Mouse (Mus musculus): ENCODE results near the gene Cbll1. TPM values are rescaled to one million over a fixed set of nuclear protein-coding genes. Genes with fewer than 3 reads are reported as not detected.
A peak's percentile ranks its signal among the peaks of the same experiment; 100 is the strongest.

Gene Cbll1
- total and polyA plus RNA-seq, 3 experiments, result 5.3 to 19.8 TPM; not detected in 1

GRCm38 (mm10) chr12:31500196-31500595, 780 bp upstream of the Cbll1 start:
- Histone ChIP-seq H3K27ac (ENCODE audit: control insufficient read depth, low read depth, low read length) (peak overlapping the region; percentile 66), H3K4me1 (ENCODE audit: control insufficient read depth in 1 of 2, insufficient read depth in 2 of 2, low read length in 2 of 2) (peaks cover 5 to 11% of the 10 kb centered on the region in 2 experiments), H3K27me3 (ENCODE audit: control insufficient read depth in 1 of 2, insufficient read depth in 2 of 2, low read length in 2 of 2) (no peaks in the 10 kb centered on the region), H3K9me3 (replicated peaks; ENCODE audit: insufficient read depth, low read length) (no peaks in the 10 kb centered on the region), H3K4me3 (ENCODE audit: control insufficient read depth in 1 of 2, insufficient read depth in 1 of 2, low read depth in 2 of 2, low read length in 2 of 2) (peak overlapping the region; percentile 75 to 80), H3K79me2 (ENCODE audit: control insufficient read depth, insufficient read depth, low read length, poor library complexity) (peaks cover 28% of the 10 kb centered on the region), H3K36me3 (ENCODE audit: control insufficient read depth in 1 of 2, insufficient read depth in 2 of 2, low read length in 2 of 2) (peaks cover 2 to 15% of the 10 kb centered on the region in 2 experiments; a peak in 2 of 4 replicates), H3K9ac (ENCODE audit: control insufficient read depth, low read depth, low read length, poor library complexity, severe bottlenecking) (peak overlapping the region; percentile 88)
- DNase-seq (ENCODE audit: low read depth, low spot score), result no peak
- no peak for TF ChIP-seq HCFC1 (IDR thresholded peaks at IDR 0.05; ENCODE audit: low read depth, low read length)
- TF ChIP-seq BHLHE40 (IDR thresholded peaks at IDR 0.05; ENCODE audit: borderline replicate concordance, low read depth, low read length), result no peak
- no peak for TF ChIP-seq TAL1 (IDR thresholded peaks at IDR 0.05; ENCODE audit: low read length)

DNA sequence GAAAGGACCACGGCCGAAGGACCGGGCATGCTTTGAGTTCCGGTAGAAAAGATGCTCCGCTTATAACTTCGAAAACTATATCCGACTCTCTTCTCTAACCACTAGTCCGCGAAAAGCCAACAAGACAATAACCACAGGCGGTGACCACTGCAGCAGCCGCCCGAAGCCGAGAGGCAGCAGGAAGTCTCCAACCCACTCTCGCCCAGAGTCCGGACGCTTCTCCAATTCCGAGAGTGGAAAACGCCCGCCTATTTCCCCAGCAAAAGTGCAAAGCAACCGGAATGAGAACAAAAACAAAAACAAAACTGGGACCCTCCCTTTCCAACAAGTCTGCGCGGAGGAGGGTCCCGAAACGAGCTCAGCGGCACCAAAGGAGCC, 491 bp downstream of the Cbll1 start:
- H3K36me3 ChIP-seq (ENCODE audit: control insufficient read depth in 1 of 2, insufficient read depth in 2 of 2, low read length in 2 of 2), result peaks cover 5 to 15% of the 10 kb centered on the region in 2 experiments; a peak in 3 of 4 replicates
- no peak for DNase-seq (ENCODE audit: low read depth, low spot score)
- H3K9me3 ChIP-seq (replicated peaks; ENCODE audit: insufficient read depth, low read length), result no peaks in the 10 kb centered on the region
- peaks cover 29% of the 10 kb centered on the region for H3K79me2 ChIP-seq (ENCODE audit: control insufficient read depth, insufficient read depth, low read length, poor library complexity)
- no peak overlapping the region; the same call in none of the 2 replicates for H3K27ac ChIP-seq (ENCODE audit: control insufficient read depth, low read depth, low read length)
- peaks cover 5 to 11% of the 10 kb centered on the region in 2 experiments for H3K4me1 ChIP-seq (ENCODE audit: control insufficient read depth in 1 of 2, insufficient read depth in 2 of 2, low read length in 2 of 2)
- TF ChIP-seq TAL1 (IDR thresholded peaks at IDR 0.05; ENCODE audit: low read length), result no peak
- TF ChIP-seq SMC3 (IDR thresholded peaks at IDR 0.05; ENCODE audit: low read depth, low read length), result no peak
- TF ChIP-seq ZC3H11A (IDR thresholded peaks at IDR 0.05; ENCODE audit: low read depth, low read length), result no peak
- TF ChIP-seq ETS1 (IDR thresholded peaks at IDR 0.05; ENCODE audit: low read depth, low read length), result no peak
- TF ChIP-seq ZNF384 (IDR thresholded peaks at IDR 0.05; ENCODE audit: low read depth, low read length), result no peak
- no peak for TF ChIP-seq KAT2A (conservative IDR thresholded peaks at IDR 0.05; ENCODE audit: low read depth, low read length)
- TF ChIP-seq GABPA (IDR thresholded peaks at IDR 0.05; ENCODE audit: low read depth, low read length), result no peak
- no peak for TF ChIP-seq E2F4 (IDR thresholded peaks at IDR 0.05; ENCODE audit: borderline replicate concordance, low read depth, low read length)
- no peak for TF ChIP-seq MAZ (IDR thresholded peaks at IDR 0.05; ENCODE audit: low read depth, low read length)
- TF ChIP-seq BHLHE40 (IDR thresholded peaks at IDR 0.05; ENCODE audit: borderline replicate concordance, low read depth, low read length), result no peak
- TF ChIP-seq RAD21 (IDR thresholded peaks at IDR 0.05; ENCODE audit: low read depth, low read length), result no peak
- TF ChIP-seq MYC (IDR thresholded peaks at IDR 0.05; ENCODE audit: low read depth, low read length), result no peak
- TF ChIP-seq POLR2AphosphoS5 (IDR thresholded peaks at IDR 0.05; ENCODE audit: borderline replicate concordance, low read depth, low read length), result no peak
- no peak for TF ChIP-seq GATA1 (IDR thresholded peaks at IDR 0.05; ENCODE audit: low read depth, low read length)
- no peak for TF ChIP-seq RCOR1 (IDR thresholded peaks at IDR 0.05; ENCODE audit: low read depth, low read length)
- TF ChIP-seq TBP (IDR thresholded peaks at IDR 0.05; ENCODE audit: low read depth, low read length), result no peak
- no peak for TF ChIP-seq ELF1 (IDR thresholded peaks at IDR 0.05; ENCODE audit: low read depth, low read length)
- H3K27me3 ChIP-seq (ENCODE audit: control insufficient read depth in 1 of 2, insufficient read depth in 2 of 2, low read length in 2 of 2), result no peaks in the 10 kb centered on the region
- peak overlapping the region; percentile 90 for H3K9ac ChIP-seq (ENCODE audit: control insufficient read depth, low read depth, low read length, poor library complexity, severe bottlenecking)
- H3K4me3 ChIP-seq (ENCODE audit: control insufficient read depth in 1 of 2, insufficient read depth in 1 of 2, low read depth in 2 of 2, low read length in 2 of 2), result peak overlapping the region; percentile 75 to 80

All from MEL (cell line).